Mouse (Mus musculus): ENCODE measurements around the gene Slc50a1.

GRCm38 (mm10) chr3:89233562-89234110, 36.7 kb downstream of the Slc50a1 start:
- TF ChIP-seq CTCF (IDR thresholded peaks at IDR 0.05; ENCODE audit: low read depth) (no peak), EP300 (IDR thresholded peaks at IDR 0.05; ENCODE audit: low read depth) (no peak)
